Mouse (Mus musculus) cortical plate, adult 2 months (tissue): ENCODE results near the gene Gm44805.

Experiments used
- CTCF ChIP-seq: fragments of 200-500 bp; IDR thresholded peaks from 2 replicates; pipeline ENCODE4 v1.5.1; 2011; ENCODE audit warnings: mild to moderate bottlenecking, control low read depth, low read length; ENCODE audit not compliant: insufficient read depth; ENCODE audit errors: extremely low read depth
- POLR2A ChIP-seq: fragments of 200-500 bp; IDR thresholded peaks from 2 replicates; pipeline ENCODE4 v1.6.1; 2011; ENCODE audit warnings: mild to moderate bottlenecking, low read length, control low read depth; ENCODE audit not compliant: insufficient read depth; ENCODE audit errors: extremely low read depth

DNA sequence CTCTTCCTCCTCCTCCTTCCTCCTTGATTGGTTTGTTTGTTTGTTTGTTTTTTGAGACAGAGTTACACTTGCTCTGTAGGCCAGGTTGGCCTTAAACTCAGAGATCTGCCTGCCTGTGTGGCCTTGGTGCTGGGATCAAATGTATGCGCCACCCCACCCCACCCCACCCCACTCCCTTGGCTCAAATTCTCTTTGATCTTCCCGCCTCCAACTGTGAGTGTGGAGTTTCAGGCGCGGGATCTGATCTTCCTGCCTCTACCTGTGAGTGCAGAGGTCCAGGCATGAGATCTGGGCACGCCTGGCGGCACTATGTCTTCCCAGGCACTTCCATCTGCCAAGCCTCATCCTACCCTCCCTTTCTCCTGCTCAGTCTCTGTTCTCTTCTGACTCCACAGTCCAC is 59.0 kb downstream of the Gm44805 start:
- TF ChIP-seq CTCF (no peak), POLR2A (no peak)
